Mouse (Mus musculus) layer of hippocampus, adult 18-20 months (tissue): ENCODE data around the gene Ctu2. TPM values are rescaled to one million over a fixed set of nuclear protein-coding genes. Genes with fewer than 3 reads are reported as not detected.

Source experiments
- DNase-seq, 2 experiments: peaks; one replicate each; pipeline ENCODE4 v3.0.0; 2022; ENCODE audit warnings: low spot score in 2 of 2
- long read RNA-seq: library from polyadenylated mRNA; stranded (forward); transcript quantifications from one replicate; pipeline ENCODE4 v2.0.0, GENCODE M21; 2021
- total RNA-seq, 2 experiments: library from RNA; stranded (reverse); gene quantifications; 2 replicates each; pipeline ENCODE4 v1.2.3; 2021

Ctu2 gene
- total RNA-seq: 10 to 100 TPM; 21.1 to 22.3 TPM
- long read RNA-seq, transcript Ctu2-201 (15 exons, 3,066 nt): major isoform, 8 of 20 reads
- long read RNA-seq, partial matches to known transcripts: 5 of 20 reads
- long read RNA-seq, other reads (novel, unspliced or antisense): 7 of 20 reads

DNA sequence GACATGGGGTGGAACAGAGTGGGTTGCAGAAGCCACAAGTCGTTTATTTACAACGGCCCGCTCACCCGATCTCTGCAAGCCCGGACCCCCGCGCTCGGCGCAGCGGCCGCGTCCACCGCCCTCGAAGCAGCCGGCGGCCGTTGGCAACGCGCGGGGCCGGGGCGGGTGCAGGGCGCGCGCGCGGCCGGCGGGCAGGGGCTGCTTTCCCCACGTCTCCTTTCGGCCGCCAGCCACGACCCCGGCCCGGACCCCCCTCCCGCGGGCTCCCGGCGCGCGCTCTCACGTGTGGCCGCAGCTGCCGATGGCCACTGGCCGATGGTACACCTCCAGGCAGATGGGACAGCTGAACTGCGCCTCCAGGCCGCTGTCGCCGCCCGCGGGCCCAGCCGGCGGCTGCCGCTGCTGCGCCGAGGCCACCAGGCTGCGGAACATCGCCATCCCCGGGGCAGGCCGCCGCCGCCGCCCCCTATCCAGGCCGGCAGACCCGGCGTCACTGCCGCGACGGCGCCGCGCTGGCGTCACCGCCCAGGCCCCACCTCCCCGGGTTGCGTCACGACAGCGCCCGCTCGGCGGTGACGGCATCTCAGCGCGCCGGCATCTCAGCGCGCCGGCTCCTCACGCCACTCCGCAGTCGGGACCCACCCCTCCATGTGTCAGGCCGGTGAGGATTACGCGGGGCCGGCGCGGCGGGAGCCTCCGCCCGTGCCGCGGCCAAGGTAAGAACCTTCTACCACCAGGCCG is at the start of gene Ctu2, which contains the start of gene Rnf166:
Ctu2 (plus strand) TSS at position 564 of the 741 bp plus-strand sequence.
Rnf166 (minus strand) TSS at position 485 of the 741 bp plus-strand sequence.
- peak; percentile 83 to 92 for DNase-seq

DNA sequence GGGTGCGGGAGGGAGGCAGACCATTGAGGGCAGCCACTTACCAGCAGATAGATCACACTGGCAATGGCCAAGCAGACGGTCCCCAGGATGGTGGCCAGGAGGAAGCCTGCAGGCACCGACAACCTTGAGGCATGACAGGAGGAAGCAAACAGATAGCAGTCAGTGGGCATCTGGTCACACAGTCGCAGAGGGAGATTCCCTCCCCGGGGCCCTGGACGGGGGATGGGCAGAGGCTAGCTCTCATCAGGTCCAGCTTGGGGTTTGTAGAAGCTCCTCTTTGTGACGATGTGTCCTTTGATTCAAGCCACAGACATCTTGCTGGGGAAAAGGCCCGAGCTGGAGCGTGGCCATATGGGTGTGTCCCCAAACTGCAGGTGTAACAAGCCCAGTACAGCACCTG is 49.8 kb upstream of the Ctu2 start:
- DNase-seq: no peak

DNA sequence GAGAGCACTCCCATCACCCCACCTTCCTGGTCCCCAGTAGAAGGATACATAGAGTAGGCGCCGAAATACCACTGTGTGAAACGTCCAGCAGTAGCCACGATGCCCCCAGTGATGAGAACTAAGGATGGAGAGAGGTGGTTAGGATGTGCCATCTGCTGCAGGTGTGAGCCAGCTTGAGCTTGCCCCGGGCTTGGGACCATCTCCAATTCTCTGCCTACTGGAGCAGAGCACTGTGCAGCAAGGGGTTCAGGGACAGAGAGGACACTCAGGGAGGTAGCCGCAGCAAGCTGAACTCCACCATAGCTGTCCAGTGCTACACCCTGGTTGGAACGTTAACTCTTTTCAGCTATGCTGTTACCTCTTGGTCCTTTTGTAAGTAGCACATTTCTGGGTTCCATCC is 48.3 kb upstream of the Ctu2 start:
- no peak for DNase-seq

DNA sequence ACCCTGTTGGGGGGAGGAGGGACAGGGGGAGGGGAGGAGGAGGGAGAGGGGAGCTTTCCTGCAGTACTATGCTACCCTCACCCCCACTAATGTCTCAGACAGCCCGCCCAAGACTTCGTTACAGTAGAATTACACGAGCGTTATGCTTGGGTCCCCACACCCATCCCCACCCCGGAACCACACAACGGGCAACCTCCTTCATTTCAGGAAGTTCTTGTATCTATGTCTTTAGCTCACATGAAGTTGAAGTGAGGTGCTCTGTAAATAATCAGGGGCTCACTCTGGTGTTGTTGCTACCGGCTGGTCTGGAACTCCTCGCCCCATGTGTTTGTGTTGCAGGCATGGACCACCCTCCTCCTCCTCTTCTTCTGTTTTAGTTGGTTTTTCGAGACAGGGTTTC is 47.8 kb upstream of the Ctu2 start:
- DNase-seq: no peak

DNA sequence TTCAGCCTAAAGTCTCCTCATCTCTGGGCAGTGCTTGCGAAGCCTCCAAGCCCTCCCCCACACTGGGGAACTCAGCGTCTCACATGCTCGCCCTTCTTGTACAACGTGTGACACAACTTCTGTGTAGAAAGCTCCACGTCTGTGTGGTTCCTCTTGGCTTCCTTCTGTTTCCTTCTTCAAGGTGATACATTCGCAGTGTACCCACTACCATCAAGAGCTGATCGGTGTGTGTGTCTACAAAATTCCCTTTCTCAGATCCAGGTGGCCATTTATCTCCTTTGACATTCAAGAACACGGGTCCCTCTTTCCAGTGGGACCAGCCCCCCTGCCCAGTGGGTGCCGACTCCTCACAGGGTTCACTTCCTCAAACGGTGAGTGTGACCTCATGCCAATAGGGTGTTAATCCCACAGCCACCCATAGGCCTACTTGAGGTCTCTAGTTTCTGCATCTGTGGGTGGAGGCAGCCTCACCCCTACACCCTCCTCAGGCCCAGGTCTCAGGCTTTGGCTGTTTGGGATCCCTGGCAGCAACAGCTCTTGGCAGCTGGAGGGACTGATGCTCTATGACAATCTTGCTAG is 45.8 kb upstream of the Ctu2 start:
- DNase-seq: no peak

DNA sequence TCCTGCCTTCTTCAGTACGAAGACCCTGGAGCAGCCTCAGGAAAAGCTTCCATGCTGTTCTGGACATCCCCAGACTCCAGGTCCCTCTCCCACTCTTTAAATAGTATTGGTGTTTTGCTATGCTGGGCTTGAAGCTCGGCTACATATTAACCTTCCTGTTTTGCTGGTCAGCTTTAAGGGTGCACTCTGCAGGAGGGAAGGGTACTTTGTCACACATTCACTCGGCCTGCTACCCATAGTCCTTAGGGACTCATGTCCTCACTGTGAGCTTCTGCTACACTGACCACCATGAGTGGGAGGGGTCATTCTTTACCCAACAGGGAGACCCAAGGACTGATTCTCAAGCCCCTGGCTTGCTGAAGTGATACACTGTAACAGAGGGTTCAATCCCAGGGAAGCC is 45.3 kb upstream of the Ctu2 start:
- DNase-seq: no peak

DNA sequence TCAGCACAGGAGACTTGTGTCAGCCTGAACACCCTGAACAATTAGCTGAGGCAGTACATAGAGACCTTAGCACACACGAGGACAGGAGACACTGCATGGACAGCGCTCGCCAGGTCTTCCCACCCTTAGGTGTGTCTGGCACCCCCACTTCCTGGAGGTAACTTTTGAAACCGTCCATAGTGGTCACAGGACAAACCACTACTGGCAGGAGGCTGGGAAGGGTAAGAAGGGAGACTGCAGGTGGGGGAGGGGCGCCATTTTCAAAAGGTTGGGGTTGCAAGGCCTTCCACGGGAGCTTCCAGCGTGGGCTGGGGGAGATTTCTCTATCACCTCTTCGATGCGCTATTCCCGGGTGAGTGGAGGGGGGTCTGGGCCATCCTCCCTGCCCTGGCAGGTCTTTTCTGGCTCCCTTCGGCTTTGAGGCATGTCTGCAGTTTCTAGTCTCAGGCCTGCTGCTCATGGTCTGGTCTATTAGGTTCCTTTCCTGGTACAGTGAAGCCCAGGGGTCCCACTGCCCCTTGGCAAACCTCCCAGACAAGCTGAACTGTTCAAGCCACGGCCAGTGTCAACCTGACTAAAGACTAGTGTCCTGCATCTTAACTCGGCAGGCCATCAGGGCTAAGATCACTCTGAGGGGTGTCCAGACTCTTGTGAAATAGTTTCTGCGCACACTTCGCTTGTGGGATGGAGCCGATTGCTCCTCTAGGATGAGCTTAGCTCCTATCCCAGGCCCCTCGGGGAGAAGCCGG is 44.1 kb upstream of the Ctu2 start:
- DNase-seq: no peak

DNA sequence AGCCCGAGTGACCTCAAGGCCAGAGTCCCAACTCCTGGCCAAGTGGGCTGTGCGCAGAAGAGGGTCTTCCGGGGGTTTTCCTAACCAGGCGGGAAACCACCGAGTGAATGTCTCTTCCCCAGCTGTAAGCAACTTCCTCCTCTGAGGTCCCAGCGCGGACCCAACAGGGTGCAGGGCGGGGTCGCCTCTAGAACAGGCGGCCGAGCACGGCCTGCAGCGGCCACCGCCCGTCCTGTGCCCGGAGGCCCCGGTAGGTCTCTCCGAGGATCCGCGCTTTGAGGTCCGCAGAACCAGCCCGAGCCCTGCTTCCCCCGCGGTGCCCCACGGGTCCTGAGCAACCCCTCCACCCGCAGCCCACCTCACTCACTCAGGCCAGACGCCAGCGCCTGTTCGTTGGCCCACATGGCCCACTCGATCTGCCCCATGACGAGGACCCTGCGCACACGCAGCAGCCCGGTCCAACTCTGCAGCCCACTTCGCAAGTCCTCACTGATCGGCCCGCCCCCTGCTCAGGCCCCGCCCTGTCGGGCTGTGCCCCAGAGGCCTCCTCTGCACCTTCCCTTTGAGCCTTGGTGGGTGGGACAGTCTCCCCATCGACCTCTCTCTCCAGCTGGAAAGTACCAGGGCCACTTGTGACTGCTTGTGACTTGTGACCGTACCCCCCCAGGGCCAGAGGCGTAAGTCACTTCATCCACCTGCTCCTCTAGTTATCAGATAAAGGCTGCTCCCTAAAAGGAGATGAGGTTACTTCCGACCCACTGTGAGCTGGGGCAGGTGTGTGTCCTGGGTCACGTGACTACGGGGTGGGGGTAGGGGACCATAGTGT is 43.3 kb upstream of the Ctu2 start, which contains the start of gene Cyba:
Cyba (minus strand) TSS at position 488 of the 826 bp plus-strand sequence.
- DNase-seq: no peak

DNA sequence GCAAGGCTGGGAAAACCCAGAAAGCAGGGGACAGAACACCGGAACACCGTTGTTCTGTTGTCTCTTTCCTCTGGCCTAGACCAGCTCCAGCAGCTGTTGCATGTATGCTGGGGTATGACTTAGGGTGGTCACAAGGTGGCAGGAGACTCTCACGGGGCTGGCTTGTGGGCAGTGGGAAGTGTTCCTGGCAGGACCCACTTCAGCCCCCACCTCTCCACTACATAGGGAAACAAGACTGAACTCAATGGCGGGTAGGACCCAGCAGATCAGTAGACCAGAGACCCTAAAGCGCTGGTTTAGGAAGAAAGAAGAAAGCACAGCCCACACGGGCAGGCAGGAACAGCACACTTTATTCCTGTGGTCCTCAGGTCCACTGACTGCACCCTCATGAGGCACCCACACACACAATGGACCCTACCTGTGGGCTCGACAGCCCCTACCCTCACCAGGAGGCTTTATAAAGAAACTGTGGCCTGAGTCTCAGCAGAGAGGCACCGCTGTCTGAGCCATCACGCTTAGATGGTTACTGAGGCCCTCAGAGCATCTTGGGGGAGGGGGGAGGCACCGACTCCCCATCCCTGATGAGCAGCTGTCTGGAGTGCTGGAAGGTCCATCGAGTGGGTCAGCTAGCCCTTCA is 42.6 kb upstream of the Ctu2 start:
- DNase-seq: no peak

DNA sequence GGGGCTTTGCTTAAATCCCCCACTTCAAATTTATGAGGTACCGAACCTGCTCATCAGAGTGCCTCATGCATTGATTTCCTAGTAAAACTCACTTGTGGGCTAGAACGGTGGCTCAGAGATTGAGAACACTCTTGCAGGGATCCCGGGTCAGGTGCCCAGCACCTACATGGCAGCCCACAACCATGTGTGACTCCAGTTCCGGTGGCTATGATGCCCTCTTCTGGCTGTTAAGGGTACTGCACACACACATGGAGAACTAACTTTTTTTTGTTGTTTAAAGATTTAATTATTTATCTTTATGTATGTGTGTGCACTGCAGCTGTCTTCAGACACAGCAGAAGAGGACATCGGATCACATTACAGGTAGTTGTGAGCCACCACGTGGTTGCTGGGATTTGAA is 40.6 kb upstream of the Ctu2 start:
- DNase-seq: no peak

DNA sequence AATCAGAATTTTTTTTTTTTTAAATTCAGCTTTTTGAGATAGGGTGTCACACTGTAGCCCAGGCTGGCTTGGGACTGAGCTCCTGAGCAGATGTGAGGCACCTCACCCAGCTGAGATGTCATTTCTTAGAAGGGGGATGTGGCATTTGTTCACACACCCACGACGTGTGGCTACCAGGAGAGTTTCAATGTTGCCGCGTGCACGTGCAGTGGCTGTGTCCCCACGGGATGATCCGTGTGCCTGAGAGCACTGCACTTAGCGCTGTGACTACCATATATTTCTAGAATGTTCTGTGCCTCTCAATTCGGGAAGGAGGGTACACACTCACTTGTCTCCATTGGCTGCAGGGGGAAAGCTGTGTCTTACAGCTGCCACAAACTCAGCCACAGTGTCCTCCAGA is 39.8 kb upstream of the Ctu2 start:
- no peak for DNase-seq

DNA sequence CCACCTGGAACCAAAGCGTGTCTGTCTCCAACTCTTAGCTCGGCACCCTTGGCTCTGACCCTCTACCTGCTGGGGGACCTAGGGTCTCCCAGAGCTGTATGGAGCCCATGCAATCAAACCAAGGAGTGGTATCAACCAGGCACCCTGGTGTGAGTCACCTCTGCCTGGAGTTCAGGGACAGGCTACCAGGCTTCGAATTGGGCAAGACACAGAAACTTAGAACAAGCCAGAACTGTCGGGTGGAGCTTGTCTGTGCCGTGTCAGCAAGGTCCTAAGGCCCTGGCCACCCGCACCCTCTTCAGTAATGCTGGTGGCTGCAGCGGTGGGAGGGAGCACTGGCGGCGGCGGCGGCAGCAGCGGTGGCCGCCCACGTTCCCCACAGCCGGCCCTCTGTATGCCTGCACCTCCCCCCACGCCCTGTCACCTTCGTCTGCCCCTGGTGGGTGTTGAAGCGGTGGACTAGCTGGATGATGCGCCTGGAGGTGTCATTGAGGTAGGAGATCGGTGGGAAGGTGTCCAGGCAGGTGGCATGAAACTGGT is 39.3 kb upstream of the Ctu2 start:
- no peak for DNase-seq

DNA sequence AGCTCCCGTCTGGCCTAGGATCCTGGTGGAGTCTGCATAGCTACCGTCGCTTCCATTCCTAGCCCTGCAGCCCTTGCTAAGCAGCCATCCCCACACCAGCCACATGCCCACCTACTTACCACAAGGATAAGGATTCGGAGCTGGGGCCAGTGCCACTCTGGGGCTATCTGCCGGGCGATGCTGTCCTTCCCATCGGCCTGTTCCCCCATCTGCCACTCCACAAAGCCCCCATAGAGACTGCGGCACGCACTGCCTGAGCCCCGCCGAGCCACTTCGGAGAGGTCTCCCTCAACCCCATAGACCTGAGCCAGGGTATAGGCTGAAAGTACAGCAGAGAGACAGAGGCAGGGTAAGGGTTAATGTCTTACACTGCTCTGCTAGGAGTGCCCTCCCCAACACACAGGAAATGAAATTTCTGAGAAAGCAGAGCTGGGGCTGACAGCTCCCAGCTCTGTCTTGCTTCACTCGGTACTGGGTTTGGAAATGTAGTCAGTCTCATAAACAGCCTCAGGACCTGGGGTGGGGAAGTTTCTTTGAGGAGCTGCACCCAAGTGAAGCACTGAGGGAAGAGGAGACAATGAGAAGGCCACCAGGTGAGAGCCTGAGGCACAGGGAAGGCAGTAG is 38.1 kb upstream of the Ctu2 start:
- no peak for DNase-seq

DNA sequence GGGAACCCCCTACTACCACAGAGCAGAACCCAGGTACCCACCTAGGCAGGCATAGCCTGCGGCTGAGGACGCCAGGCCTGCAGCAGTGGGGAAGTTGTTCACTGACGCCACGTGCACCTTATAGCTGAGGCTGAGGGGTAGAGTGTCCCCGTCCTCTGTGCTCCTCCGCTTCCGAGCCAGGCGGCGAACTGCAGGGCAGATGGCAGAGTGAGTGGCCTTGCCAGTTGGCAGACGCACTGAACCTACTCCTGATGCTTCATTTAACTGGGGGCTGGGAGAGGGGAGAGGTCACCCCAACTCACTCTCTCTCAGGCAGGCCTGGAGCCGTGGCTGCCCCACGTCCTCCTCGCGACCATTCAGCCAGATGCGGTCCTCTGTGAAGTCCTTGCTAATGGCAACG is 36.6 kb upstream of the Ctu2 start:
- no peak for DNase-seq

DNA sequence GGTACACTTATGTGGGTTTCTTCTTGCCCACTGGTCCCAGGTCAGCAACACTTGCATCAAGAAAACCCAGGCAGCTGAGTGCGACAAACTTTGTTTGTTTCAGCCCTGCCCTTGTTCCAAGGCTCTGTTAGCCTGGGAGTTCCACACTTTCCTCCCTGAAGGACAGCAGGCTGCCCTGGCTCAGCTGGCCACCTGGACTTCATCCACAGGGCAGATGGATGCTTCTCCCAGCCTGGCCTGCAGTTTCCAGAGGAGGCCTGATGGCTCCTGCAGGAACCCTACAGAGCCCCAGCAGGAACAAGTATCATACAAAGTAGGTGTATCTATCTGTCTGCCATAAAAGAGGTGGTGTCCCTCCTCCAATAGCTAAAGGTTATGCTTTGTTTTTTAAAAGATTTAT is 34.6 kb upstream of the Ctu2 start:
- DNase-seq: no peak

DNA sequence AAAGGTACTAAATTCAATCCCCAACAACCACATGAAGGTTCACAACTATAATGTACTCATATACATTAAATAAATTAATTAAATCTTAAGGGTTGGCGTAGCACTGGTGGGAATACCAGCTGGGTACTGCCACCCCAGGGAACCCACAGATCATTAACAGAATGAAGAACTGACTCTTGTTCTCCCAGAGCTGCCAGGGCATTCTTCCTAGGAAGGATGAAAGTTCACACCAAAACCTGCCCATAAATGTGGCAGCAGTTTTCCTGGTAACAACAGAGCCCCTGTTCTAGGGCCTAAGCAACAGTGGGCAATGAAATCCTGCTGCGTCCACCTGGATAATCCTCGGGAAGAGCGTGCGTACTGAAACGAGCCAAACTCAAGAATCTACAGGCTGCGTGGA is 33.6 kb upstream of the Ctu2 start:
- no peak for DNase-seq

DNA sequence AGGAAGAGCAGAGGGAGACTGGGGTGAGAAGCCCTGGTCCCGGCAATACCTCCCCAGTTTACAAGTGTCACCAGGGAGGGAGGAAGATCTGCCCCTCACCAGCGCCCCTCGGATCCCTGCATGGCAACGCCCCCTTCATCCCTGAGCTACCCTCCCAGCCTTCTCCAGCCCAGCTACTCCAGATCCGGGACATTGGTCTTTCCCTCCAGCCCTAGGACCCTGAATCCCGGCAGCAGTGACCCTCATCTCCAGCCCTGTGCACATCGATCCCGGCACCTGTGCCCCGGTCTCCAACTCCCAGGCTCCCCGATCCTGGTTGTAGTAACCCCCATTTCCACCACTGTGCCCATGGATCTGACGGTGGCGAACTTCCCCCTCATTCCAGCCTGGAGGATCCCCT is 33.2 kb upstream of the Ctu2 start:
- no peak for DNase-seq

DNA sequence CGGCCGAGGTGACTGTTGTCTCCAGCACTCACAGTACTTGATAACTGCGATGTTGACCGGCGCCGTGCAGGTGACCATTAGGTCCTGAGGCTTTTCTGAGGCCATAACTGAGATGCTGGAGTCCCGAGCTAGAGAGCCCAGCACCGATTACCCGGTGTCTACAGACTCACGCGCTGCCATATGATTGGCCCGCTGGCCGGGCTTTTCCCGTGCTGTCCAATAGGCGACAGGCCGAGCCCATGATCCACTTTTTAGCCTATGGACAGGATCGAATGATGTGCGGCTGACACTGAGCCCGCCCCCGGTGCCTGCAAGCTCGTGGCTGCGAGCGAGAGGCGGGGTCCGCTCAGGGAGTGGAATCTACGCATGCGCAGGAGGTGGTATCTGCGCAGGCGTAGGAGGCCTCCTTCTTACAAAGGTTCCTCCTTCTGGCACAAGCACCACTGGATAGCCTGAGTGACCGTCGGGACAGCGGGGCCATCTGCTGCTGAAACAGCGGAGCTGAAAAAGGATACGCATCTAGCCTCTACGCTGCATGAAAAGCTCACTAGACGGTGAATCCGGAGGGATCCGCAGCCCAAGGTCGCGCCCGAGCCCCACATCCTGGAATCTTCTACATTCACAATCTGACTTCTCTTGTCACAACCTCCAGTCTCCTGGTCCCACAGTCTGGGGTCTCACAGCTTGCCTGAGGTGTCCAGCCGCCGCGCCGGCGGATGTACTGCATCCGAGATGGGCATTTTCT is 32.5 kb upstream of the Ctu2 start, which contains the start of gene Mvd:
Mvd (minus strand) TSS at position 161 of the 745 bp plus-strand sequence.
- DNase-seq: peak; percentile 99 to 100
